Mouse (Mus musculus): ENCODE results near the gene Gm527. TPM values are rescaled to one million over a fixed set of nuclear protein-coding genes. Genes with fewer than 3 reads are reported as not detected.

The Gm527 gene
- polyA plus RNA-seq, 1 experiment from 2014 or later: 1.0 TPM

Other genes starting within 250 kb of the Gm527 start
- 14.1 and 15.3 TPM in 2 replicates for gene Klhl28, start 47.6 kb downstream of the Gm527 start, polyA plus RNA-seq (2015; fragmentation: Nextera tagmentation; extraction: Ambion mirVana)
- gene Togaram1, start 47.9 kb downstream of the Gm527 start, polyA plus RNA-seq (2015; fragmentation: Nextera tagmentation; extraction: Ambion mirVana): 28.4 and 32.2 TPM in 2 replicates
- 50.2 and 51.0 TPM in 2 replicates for gene Prpf39, start 118.4 kb downstream of the Gm527 start, polyA plus RNA-seq (2015; fragmentation: Nextera tagmentation; extraction: Ambion mirVana)
- 320 and 349 TPM in 2 replicates for gene Fkbp3, start 156.1 kb downstream of the Gm527 start, polyA plus RNA-seq (2015; fragmentation: Nextera tagmentation; extraction: Ambion mirVana)
- 6.3 and 7.9 TPM in 2 replicates for gene Fancm, start 157.7 kb downstream of the Gm527 start, polyA plus RNA-seq (2015; fragmentation: Nextera tagmentation; extraction: Ambion mirVana)

Data from lung, embryonic 16.5 days (tissue).